Mouse (Mus musculus) myocyte (in vitro differentiated cells): ENCODE results near the gene Asb6. TPM values are rescaled to one million over a fixed set of nuclear protein-coding genes. Genes with fewer than 3 reads are reported as not detected.
A peak's percentile ranks its signal among the peaks of the same experiment; 100 is the strongest.

Experiments used
- H3K27me3 ChIP-seq: one replicate; pipeline ENCODE4 v1.6.1; 2011; ENCODE audit not compliant: control insufficient read depth, insufficient read depth, insufficient read length
- H3K36me3 ChIP-seq: one replicate; pipeline ENCODE4 v1.6.1; 2011; ENCODE audit not compliant: control insufficient read depth, insufficient read depth
- H3K4me2 ChIP-seq: one replicate; pipeline ENCODE4 v1.6.1; 2011; ENCODE audit warnings: low read depth, control low read depth
- H3K4me3 ChIP-seq: one replicate; pipeline ENCODE4 v1.5.1; 2011; ENCODE audit warnings: mild to moderate bottlenecking, control low read depth, moderate library complexity
- H3K79me2 ChIP-seq: one replicate; pipeline ENCODE4 v1.6.1; 2011; ENCODE audit not compliant: control insufficient read depth, insufficient read depth
- H3ac ChIP-seq: one replicate; pipeline ENCODE4 v1.6.1; 2011; ENCODE audit not compliant: control insufficient read depth, insufficient read length
- CEBPB ChIP-seq: IDR thresholded peaks from 2 replicates; pipeline ENCODE4 v1.6.1; 2011; ENCODE audit warnings: mild to moderate bottlenecking, moderate library complexity; ENCODE audit not compliant: poor library complexity, insufficient read depth, severe bottlenecking
- E2F4 ChIP-seq: IDR thresholded peaks from one replicate; pipeline ENCODE4 v1.6.1; 2011; ENCODE audit warnings: mild to moderate bottlenecking, control low read depth, moderate library complexity; ENCODE audit not compliant: insufficient read depth
- MAX ChIP-seq: IDR thresholded peaks from one replicate; pipeline ENCODE4 v1.6.1; 2011; ENCODE audit warnings: low read depth, mild to moderate bottlenecking, control low read depth
- MYOD1 ChIP-seq, 3 experiments: IDR thresholded peaks; one replicate each; pipeline ENCODE4 v1.6.1; 2011; ENCODE audit warnings: control low read depth in 2 of 3, low read depth in 2 of 3, mild to moderate bottlenecking in 2 of 3, moderate library complexity in 1 of 3; ENCODE audit not compliant: insufficient read length in 2 of 3, control insufficient read depth in 1 of 3
- MYOG ChIP-seq, 3 experiments: IDR thresholded peaks; one replicate each; pipeline ENCODE4 v1.6.1; 2011; ENCODE audit warnings: control low read depth in 2 of 3, low read depth in 2 of 3, mild to moderate bottlenecking in 2 of 3; ENCODE audit not compliant: insufficient read length in 2 of 3, control insufficient read depth in 1 of 3, insufficient read depth in 1 of 3
- POLR2A ChIP-seq: IDR thresholded peaks from one replicate; pipeline ENCODE4 v1.6.1; 2011; ENCODE audit warnings: low read depth, mild to moderate bottlenecking, control low read depth, moderate library complexity; ENCODE audit not compliant: insufficient read length
- POLR2AphosphoS2 ChIP-seq: IDR thresholded peaks from one replicate; pipeline ENCODE4 v1.6.1; 2011; ENCODE audit warnings: low read depth, control low read depth; ENCODE audit not compliant: insufficient read length
- REST ChIP-seq: IDR thresholded peaks from one replicate; pipeline ENCODE4 v1.6.1; 2011; ENCODE audit warnings: mild to moderate bottlenecking, control low read depth, moderate library complexity; ENCODE audit not compliant: insufficient read depth, insufficient read length
- SRF ChIP-seq: IDR thresholded peaks from one replicate; pipeline ENCODE4 v1.6.1; 2011; ENCODE audit warnings: low read depth; ENCODE audit not compliant: control insufficient read depth, insufficient read length
- TCF12 ChIP-seq: IDR thresholded peaks from one replicate; pipeline ENCODE4 v1.6.1; 2011; ENCODE audit warnings: mild to moderate bottlenecking, control low read depth; ENCODE audit not compliant: poor library complexity, insufficient read depth, severe bottlenecking
- TCF3 ChIP-seq: IDR thresholded peaks from one replicate; pipeline ENCODE4 v1.6.1; 2011; ENCODE audit warnings: low read depth, control low read depth; ENCODE audit not compliant: insufficient read length
- USF1 ChIP-seq: IDR thresholded peaks from one replicate; pipeline ENCODE4 v1.6.1; 2011; ENCODE audit warnings: low read depth, mild to moderate bottlenecking, control low read depth, moderate library complexity
- polyA plus RNA-seq: library from polyadenylated mRNA; unstranded; fragments of >200 nt; fragmentation: generic; extraction: Trizol; gene quantifications from one replicate; pipeline ENCODE4 v1.2.1, GENCODE M21; 2012; ENCODE audit warnings: missing spikeins

Asb6 gene
- polyA plus RNA-seq, 1 experiment: 44.9 TPM

DNA sequence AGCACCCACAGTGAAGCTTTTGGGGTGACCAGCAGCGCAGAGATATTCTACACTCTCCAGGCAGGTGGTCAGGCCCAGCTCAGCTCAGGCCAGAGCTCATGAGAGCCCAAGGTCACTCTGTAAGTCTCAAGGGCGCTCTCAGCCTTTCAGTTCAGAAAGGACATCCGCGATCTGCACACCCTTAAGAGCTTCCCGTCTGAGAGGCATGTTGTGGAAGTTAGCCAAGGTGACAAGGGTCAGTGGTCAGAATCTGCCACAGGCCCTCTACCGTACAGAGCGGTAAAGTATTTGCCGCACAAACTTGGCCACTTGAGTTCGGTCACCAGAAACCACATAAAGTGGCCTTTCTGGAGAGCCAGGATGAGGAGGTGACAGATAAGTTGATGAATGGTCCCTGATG, 33.4 kb upstream of the Asb6 start:
- H3ac ChIP-seq: no peak overlapping the region
- TF ChIP-seq POLR2A (no peak), POLR2AphosphoS2 (no peak), MAX (no peak), TCF3 (no peak), CEBPB (no peak), TCF12 (no peak), E2F4 (no peak), SRF (no peak), USF1 (no peak), MYOG (IDR thresholded peaks at IDR 0.05; ENCODE audit: control insufficient read depth in 1 of 3, insufficient read depth in 1 of 3, insufficient read length in 2 of 3, low read depth in 2 of 3) (no peak), REST (no peak), MYOD1 (IDR thresholded peaks at IDR 0.05; ENCODE audit: control insufficient read depth in 1 of 3, insufficient read length in 2 of 3, low read depth in 2 of 3) (no peak)
- H3K27me3 ChIP-seq: no peaks in the 10 kb centered on the region
- H3K4me2 ChIP-seq: peak overlapping the region; percentile 91
- H3K36me3 ChIP-seq: no peaks in the 10 kb centered on the region
- H3K79me2 ChIP-seq: no peaks in the 10 kb centered on the region
- H3K4me3 ChIP-seq: no peak overlapping the region

DNA sequence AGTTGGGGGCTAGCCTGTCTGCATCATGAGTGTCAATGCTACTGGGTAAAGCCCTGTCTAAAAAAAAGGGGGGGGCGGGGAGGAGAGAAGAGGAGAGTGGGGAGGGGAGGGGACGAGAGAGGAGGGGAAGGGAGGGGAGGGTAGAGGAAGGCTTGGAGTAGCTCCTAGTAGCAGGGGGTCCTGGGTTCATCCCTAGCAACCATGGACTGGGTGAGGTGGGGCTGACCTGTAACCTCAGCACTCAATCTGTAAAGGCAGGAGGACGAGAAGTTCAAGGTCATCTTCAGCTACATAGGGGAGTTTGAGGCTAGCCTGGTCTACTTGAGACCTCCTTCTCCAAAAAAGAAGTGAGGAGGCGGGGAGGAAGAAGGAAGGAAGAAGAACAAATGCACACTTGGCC, 31.9 kb upstream of the Asb6 start:
- Histone ChIP-seq H3ac (no peak overlapping the region), H3K36me3 (no peaks in the 10 kb centered on the region), H3K27me3 (no peaks in the 10 kb centered on the region), H3K79me2 (no peaks in the 10 kb centered on the region), H3K4me2 (no peak overlapping the region), H3K4me3 (no peak overlapping the region)
- TF ChIP-seq MYOD1 (IDR thresholded peaks at IDR 0.05; ENCODE audit: control insufficient read depth in 1 of 3, insufficient read length in 2 of 3, low read depth in 2 of 3) (no peak), SRF (no peak), USF1 (no peak), REST (no peak)

DNA sequence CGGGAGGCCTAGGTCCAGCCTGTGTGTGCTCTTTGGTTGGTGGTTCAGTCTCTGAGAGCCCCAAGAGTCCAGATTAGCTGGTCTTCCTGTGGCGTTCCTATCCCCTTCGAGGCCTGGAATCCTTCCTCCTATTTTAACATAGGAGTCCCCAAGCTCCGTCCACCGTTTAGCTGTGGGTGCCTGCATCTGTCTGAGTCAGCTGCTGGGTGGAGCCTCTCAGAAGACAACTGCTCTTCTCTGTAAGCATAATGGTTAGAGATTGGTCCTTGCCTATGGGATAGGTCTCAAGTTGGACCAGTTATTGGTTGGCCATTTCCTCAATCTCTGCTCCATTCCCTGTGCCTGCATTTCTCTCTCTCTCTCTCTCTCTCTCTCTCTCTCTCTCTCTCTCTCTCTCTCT, 29.6 kb upstream of the Asb6 start:
- no peak overlapping the region for H3K4me2 ChIP-seq
- H3K36me3 ChIP-seq: no peaks in the 10 kb centered on the region
- no peaks in the 10 kb centered on the region for H3K27me3 ChIP-seq
- no peaks in the 10 kb centered on the region for H3K79me2 ChIP-seq
- H3ac ChIP-seq: no peak overlapping the region
- no peak overlapping the region for H3K4me3 ChIP-seq
- TF ChIP-seq MYOD1 (IDR thresholded peaks at IDR 0.05; ENCODE audit: control insufficient read depth in 1 of 3, insufficient read length in 2 of 3, low read depth in 2 of 3): peak in 2 of 3 experiments; percentile 12 to 28
- TF ChIP-seq MYOG (IDR thresholded peaks at IDR 0.05; ENCODE audit: control insufficient read depth in 1 of 3, insufficient read depth in 1 of 3, insufficient read length in 2 of 3, low read depth in 2 of 3): peak in 2 of 3 experiments; percentile 55 to 56
- TF ChIP-seq E2F4: no peak

DNA sequence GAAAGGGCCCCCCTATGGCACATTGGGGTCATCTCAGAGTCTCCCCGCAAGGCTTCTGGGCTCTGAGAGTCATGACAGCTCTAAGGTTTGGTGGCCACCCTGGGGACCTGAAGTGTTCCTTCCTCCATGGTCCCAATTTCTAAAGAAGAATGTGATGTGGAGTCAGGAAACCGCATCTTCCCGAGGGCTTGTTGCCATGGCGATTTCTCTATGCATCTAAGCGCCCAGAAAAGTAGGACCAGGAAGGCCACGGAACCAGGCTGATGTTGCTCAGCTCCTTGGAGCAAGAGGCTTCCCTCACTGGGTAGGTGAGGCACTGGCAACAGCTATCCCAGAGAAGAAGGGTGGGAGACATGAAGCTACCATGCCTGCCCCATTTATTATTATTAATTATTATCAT, 26.9 kb upstream of the Asb6 start:
- no peaks in the 10 kb centered on the region for H3K36me3 ChIP-seq
- peaks cover 3% of the 10 kb centered on the region for H3K79me2 ChIP-seq
- H3K4me2 ChIP-seq: no peak overlapping the region
- H3K27me3 ChIP-seq: no peaks in the 10 kb centered on the region
- no peak for TF ChIP-seq POLR2AphosphoS2
- no peak for TF ChIP-seq SRF
- TF ChIP-seq MAX: no peak
- no peak for TF ChIP-seq USF1
- TF ChIP-seq TCF3: no peak
- TF ChIP-seq E2F4: no peak
- no peak for TF ChIP-seq TCF12
- TF ChIP-seq POLR2A: no peak
- no peak for TF ChIP-seq MYOG (IDR thresholded peaks at IDR 0.05; ENCODE audit: control insufficient read depth in 1 of 3, insufficient read depth in 1 of 3, insufficient read length in 2 of 3, low read depth in 2 of 3)
- no peak for TF ChIP-seq REST
- no peak for TF ChIP-seq CEBPB
- no peak for TF ChIP-seq MYOD1 (IDR thresholded peaks at IDR 0.05; ENCODE audit: control insufficient read depth in 1 of 3, insufficient read length in 2 of 3, low read depth in 2 of 3)
- no peak overlapping the region for H3K4me3 ChIP-seq
- H3ac ChIP-seq: no peak overlapping the region

DNA sequence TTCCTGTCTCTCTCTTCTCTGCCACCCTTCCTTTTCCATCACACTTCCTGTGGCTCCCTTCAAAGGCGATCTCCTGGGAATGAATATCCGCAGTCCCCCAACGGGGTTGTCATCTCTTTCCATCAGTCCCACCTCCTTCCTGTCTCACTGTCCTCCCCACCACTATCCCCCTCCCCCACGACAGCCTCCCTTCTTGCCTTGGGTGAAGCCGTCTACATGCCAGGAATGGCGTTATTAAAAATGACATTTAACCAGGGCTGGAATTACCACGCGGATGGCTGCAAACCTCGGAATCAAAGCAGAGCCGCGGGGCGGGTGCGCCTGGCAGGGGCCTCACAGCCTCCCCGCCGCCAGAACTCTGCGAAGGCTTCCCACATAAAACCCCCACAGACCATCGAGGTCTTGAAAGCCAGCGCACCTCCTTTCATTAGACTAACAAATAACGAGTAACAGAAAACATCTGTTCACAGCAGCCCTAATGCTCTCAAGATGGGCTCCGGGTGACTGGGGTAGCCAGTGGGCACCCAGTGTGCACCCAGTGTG, 22.7 kb upstream of the Asb6 start:
- Histone ChIP-seq H3K4me3 (no peak overlapping the region), H3K79me2 (peaks cover 4% of the 10 kb centered on the region), H3K4me2 (no peak overlapping the region), H3K27me3 (no peaks in the 10 kb centered on the region), H3ac (no peak overlapping the region), H3K36me3 (no peaks in the 10 kb centered on the region)
- no peak for TF ChIP-seq TCF3
- TF ChIP-seq MAX: no peak
- TF ChIP-seq MYOG (IDR thresholded peaks at IDR 0.05; ENCODE audit: control insufficient read depth in 1 of 3, insufficient read depth in 1 of 3, insufficient read length in 2 of 3, low read depth in 2 of 3): no peak
- TF ChIP-seq POLR2A: no peak
- no peak for TF ChIP-seq USF1
- no peak for TF ChIP-seq SRF
- TF ChIP-seq TCF12: no peak
